Mouse (Mus musculus) monocyte, adult 5-6 weeks (primary cell): ENCODE data around the gene Tec. TPM values are rescaled to one million over a fixed set of nuclear protein-coding genes. Genes with fewer than 3 reads are reported as not detected.
"Not testable (repeated sequence)": the region's sequence is repeated elsewhere in the genome, so short reads cannot be mapped to it uniquely, and the experiment has no call there.

Experiments used
- ATAC-seq: fragments of 153-309, 156-312 bp; replicated peaks from 2 replicates; pipeline ENCODE4 v1.8.0; 2017; ENCODE audit warnings: mild to moderate bottlenecking; ENCODE audit not compliant: low TSS enrichment, insufficient number of reproducible peaks, severe bottlenecking, poor library complexity, low FRiP score
- total RNA-seq: library from RNA; stranded (forward); fragments of 200-1000, 200-491, 200-594 nt; gene quantifications from 3 replicates; pipeline ENCODE4 v1.2.3, GENCODE M21; 2017

Gene Tec
- total RNA-seq, 1 experiment from 2014 or later, result 110 TPM

DNA sequence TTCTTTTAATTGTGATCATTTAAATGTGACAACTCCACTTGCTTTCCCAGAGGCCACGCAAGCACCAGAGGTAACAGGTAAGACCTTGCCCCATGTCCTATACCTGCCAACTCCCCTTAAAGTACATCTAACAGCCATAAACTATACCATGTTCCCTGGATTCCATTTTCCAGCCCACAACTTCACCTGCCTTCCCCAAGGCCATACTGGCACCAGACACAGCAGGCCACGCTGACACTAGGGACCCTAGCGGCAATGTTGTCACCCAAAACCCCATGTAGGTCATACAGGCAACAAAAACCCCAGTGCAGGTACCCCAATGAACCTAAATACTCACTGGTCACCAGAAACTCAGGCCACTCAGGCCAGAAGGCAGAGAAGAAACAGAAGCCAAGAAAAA lies 32.6 kb downstream of the Tec start:
- no peak for ATAC-seq

DNA sequence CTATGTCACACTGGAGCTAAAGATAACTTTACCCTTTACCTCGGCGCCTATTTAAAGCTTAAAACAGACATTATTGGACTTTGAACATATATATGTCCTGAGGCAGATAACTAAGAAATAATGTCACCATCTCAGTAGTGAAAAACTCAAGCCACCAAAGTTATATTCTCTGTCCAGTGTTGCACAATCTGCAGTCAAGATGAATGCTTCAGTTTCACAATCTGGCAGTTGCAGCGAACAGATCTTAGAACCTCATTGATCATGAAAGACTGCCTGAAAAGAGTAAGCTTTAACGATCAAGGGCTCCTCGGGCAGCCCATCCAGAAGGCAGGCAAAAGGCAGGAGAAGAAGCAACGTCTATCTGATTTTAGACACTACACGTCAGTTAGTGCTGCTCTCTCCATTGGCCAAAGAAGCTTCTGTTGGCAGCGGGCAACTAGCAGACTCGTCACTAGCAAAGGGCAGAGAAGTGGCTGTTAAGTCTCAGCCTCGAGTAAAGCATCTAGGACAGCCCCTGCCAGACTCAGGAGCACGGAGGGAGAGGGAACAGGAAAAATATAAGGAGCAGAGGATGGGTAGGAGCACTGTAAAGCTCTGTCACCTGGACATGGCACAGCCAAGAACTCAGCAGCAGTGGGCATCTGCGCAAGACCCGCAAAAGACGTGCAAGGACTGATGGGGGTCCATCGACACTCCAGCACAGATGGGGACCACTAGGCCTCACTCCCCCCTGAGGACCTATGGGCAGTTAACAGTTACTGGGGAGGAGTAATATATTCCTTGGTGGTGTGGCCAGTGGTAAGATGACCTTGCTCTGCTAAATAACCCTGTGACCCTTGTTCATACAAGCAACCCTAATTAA lies 35.1 kb downstream of the Tec start:
- 0 out of 2 replicates have a peak, but pooled peaks have one; percentile 34 for ATAC-seq

DNA sequence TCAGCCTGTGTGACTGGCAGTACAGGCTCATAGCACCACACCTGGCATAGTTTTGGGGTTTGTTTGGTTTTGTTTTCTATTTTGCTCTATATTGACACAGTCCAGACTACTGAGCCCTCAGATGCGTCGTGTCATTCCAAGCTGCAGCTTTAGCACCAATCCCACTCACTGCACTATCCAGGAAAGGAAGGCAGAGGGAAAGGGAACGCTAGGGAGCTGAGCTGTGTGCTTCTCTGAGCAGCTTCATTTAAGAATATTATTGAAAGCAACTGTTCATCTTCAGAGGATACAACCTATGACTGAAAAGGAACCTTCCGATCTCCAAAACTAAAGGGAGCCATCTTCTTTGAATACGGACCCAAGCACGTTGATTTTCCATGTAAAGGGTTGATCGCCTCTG lies 36.1 kb downstream of the Tec start:
- ATAC-seq, result no peak

DNA sequence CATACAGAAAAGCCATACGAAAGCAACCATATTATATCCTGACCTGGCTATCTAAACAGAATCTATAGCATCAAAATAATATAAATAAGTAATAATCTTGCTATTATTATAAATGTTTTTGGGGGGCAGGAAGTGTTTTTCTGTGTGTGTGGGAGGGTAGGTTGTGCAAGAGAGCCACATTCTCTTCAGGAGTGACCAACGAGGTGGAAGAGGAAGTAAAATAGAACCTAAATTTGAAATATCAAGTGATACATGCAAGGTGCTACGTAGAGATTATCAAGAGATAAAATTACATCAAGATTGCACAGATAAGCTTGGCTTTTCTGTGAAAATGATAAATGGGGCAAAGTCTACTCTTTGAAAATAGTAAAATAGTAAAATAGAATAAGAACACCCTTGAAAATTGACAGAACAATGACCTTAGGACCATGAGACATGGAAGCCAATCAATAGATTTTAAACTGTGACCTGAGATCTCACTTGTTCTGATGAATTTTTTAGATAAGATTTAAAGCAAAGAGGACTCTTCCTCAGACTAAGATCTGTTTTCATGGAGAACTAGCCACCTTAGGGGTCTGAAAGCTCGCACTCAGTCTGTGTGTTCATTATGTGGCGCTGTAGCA lies 37.2 kb downstream of the Tec start:
- ATAC-seq, result no peak

DNA sequence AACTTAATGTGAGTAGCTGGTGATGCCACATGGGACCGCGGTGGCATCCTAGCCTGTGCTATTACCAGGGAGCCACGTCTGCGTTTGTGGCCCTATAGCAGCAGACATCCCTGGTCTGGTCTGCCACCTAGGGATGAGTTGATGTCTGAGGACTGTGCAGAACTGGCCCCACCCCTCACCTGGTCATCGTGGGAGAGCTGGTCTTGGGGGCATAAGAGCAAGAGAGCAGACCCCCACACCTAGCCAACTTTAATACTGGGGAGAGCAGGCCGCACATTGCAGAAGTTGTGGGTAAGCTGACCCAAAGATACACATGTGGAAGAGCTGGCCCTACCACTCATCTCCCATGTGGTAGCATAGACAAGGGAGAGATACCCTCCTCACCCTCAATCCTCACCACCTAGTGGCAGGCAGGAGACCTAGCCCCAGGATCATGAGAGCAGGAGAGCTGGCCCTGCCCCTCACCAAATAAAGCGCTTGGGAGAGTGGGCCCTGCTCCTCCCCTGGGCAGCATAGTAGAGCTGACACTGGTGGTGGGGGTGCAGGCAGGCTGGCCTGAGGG lies 38.7 kb downstream of the Tec start:
- 0 out of 2 replicates have a peak, but pooled peaks have one; percentile 20 for ATAC-seq

DNA sequence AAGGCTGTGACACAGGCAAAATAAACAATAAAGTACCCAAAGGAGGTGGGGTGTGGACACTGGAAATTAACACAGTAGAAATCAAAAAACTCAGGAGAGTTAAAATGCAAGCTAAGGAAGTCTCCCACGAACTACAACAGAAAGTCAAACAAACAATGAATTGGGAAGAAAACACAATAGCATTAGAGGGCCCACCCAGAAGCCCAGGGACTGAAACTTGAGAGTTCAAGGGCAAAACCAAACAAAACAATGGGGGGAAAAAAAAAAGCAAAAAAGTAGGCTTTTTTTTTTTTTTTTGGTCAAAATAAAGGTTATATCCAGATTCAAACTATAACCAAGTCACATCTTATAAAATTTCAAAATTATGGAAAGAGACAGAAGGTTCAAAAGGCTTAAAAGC lies 39.9 kb downstream of the Tec start:
- ATAC-seq, result no peak

DNA sequence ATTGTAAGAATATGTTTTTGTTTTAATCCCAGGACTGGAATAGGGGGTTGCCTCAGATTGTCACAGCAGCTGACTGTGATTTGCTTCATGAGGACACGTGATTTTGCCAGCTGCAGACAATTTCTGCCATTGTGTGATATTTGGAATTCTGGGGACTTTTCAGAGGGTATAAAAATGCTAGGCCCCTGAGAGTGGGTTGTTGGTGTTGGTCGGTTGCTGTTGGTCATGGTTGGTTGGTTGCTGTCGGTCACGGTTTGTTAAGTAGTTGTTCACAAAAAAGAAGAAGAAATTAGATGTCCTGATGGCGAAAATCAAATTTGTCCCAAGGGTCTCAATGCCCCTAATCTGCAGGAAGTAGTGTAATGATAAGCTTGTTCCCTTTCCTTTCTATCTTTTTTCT lies 40.8 kb downstream of the Tec start:
- no peak for ATAC-seq

DNA sequence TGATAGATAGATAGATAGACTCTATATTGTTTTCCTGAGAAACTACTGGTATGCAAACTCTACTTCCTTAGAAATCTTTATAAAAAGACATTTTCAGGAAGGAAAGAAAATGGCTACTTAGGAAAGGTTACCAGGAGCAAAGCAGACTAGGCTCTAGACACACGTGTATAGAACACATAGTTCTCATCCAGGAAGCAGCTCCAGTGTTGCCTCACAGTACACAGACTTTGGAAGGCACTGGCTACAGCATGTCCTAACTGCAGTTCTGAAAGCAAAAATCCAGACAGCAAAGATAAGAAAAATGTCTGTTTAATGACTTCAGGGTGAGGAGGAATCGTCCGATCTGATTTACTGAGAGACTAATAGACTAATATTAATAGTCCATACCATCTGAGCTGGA lies 41.8 kb downstream of the Tec start:
- ATAC-seq, result no peak

DNA sequence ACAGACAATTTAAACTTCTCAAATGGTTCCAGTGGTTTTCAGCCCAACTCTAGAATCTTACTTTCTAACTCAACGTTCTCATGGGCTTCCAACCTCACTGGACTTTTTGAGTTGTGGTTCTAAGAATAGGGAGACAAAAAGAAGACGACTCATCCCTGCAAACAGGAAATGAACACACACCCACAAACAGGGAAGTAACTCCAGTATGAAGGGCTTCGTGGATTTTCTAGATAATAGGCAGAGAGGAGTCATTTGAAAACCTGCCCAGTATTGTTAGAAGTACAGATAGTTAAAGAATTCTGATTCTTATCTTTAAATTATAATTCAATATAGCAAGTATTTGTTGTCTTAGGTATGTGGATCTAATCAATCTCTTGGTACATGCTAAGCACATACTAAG lies 47.6 kb downstream of the Tec start:
- ATAC-seq, result no peak

DNA sequence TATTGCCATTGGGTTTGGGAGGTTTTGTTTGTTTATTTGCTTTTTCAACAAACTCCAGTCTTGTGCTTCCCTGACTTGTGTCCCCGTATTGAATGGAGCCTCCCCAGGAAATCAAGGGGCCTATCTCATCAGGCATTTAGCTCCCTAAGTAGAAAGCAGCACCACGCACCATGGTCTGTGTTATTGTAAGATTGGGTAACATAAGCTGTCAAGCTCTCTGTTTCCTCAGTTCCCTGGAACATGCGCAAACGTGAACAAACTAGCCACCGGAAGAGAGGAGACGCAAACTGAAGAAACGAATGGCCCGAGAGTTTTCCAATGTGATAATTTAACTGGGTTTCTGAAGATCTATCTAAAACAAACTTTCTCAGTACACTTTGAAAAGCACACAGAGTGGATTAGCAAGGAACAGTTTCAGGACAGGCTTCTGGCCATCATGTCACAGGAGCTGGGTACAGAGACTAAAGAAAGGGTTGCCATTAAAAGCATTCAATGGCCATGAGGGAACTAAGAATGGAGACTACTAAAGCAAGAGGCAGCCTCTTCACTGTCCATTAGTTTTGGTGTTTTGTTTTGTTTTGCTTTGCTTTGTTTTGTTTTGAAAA lies 48.1 kb downstream of the Tec start:
- peak; percentile 64; the same call in 1 of the 2 replicates for ATAC-seq

DNA sequence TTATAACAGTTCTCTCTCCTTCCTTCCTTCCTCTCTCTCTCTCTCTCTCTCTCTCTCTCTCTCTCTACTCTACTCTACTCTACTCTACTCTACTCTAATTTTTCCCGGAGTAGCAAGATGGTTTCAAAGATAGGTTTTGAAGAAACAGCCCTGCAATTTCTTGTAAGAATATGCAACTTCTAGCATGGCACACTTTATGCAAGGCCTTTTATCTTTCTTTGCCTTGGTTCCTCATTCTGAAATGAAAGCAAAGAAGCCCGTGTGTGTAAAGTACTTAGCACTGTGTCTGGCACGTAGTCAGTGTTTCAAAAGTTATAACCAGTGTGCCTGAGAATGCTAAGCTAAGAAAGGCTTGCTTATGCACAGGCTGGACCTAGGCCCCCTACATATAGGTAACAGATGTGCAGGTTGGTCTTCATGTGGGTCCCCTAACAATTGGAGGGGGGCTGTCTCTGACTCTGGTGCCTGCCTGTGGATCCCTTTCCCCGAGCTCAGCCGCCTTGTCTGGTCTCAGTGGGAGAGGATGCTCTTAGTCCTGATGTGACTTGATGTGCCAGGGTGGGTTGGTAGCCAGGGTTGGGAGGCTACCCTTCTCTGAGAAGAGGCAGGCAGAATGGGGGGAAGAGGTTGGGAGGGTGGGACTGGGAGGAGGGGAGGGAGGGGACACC lies 49.6 kb downstream of the Tec start:
- ATAC-seq, result no peak; the same call in 1 of the 2 replicates

DNA sequence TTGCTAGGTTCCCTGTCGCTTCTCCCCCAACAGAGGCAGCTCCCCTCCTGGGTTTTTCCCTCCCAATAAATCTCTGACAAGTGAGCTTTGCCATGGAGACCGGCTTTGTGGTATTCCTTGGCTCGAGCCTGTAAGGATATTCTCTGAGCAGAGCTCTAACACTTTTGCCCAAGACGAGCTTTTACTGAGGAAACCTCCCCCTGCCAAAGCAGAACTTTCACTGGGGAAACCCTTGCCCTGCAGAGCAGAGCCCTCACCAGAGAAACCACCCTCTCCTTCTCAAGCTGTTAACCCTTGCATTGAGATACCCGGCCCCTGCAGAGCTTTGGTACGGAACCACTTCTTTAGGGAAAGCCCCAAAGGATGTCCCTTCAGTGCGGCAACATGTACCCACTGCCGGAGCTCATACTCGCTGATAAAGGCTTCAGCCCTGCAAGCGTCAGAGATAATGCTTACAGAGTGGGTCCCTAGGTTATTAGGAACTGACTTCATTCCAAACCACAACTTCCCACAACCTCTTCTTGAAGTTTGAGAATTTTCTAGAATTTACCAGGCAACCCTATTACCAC lies 50.7 kb downstream of the Tec start:
- ATAC-seq, result peak; percentile 61

DNA sequence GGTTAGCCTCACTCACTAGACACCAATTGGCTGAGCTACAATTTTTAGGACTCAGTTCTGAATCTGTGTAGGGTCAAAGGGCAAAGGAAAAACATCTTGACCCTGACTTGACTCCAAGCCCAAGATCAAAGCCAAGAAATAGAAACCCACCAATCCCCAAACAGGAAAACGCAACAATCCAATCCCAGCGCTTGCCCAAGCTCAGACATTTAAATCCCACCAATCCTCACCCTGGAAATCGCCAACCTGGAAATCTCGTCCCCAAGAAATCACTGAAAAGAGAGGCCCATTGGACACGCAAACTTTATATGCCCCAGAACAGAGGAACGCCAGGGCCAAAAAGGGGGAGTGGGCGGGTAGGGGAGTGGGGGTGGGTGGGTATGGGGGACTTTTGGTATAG lies 51.3 kb downstream of the Tec start:
- ATAC-seq, result not testable (repeated sequence)

DNA sequence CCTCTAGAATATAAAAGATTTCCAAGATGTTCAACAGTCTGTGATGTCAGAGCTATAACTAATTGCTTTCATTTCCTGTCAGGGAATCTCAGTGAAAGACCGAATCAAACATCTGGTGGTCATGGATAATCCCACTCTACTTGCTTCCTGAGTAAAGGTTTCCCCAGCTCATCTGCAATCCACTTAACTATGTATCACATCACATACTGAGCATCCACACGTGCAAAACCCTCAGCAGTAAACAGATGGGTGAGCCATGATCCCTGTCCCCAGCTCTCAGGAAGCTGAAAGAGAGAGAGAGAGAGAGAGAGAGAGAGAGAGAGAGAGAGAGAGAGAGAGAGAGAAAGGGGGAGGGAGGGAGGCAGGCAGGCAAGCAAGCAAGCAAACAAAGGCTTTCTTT lies 51.8 kb downstream of the Tec start:
- no peak for ATAC-seq

DNA sequence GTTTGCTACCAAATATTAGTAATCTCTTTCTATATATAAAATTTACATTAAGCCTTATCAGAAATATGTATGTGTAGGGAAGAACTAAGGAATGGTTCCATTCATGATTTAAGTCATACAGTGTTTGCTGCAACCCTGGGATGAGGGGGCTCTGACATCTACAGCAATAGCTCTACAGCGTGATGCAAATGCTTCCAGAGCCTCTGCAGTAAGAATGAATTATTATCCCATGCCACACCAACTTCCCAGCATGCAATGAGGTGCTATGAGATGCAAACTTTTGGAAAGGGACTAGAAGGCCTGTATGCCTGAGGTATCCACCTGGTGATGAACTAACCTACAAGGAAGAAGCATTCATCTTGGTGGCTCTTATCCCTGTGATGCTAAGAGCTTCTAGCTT lies 52.2 kb downstream of the Tec start:
- no peak for ATAC-seq

DNA sequence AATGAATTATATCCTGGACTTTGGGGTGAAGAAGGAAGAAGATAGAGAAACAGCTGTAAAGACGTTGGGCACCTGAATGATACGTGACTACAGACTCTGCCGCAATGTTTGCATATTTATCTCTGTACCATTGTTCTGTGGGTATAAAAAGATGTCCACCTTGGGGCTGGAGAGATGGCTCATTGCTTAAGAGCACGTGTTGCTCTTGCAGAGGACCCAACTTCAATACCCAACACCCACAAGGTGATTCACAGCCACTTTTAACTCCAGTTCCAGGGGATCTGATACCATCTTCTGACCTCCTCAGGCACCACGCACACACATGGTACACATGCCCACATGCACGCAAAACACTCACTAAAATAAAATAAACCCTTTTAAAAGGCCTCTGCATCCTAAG lies 52.9 kb downstream of the Tec start:
- no peak for ATAC-seq

DNA sequence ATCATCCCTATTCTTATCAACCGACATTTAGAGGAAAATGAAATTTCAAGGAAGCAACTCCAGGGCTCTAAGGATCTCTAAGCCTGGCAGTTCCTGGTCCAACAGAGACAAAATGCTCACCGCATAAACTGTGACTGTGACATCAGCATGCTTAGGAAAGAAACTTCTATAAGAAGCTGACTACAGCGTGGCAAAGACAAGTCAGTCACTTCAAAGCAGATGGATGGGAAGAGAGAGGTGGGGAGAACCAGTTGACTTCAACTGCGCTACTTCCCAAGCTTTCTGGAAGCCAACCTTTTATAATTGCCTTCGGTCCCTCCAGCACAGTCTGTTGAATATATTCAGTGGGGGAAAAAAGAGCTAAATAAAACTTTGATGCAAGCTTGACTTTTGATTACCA lies 54.2 kb downstream of the Tec start:
- no peak for ATAC-seq

DNA sequence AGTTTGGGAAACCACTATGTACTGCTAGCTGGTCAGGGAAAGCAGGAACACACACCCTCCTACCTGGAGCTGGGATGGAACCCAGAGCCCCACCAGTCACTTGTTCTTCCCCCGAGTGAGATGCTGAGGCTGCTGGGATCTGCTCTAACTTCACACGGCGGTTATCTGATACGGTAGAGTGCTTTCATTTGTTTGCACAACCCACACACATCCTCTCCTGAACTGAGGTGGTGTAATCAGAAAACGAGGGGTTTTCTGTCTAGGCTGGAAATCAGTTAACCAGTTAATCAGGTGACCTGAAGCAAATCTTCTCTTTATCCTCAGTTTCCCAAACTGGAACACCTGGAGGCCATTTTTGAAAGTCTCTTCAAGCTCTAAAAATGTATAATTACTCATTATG lies 55.4 kb downstream of the Tec start:
- peak; percentile 55 for ATAC-seq

DNA sequence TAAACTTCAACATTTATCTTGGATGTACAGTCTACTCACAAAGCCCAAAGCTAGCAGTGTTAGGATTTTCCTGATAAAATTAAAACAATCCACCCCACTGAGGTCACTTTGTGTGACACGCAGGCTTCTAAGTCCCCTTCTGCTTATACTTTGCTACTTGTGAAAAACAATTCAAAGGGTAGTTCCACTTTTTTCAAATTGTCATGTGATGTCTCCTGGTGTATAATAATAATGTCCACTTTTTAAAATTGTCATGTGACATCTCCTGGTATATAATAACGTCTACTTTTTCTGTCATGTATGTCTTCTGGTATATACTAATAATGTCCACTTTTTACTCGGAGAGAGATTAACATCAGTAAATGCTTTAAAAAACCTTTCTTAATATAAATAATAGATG lies 56.0 kb downstream of the Tec start:
- ATAC-seq, result 0 out of 2 replicates have a peak, but pooled peaks have one; percentile 34
